Mouse (Mus musculus) left cerebral cortex, adult 2 months (tissue): ENCODE measurements around the gene Dnaaf3. TPM values are rescaled to one million over a fixed set of nuclear protein-coding genes. Genes with fewer than 3 reads are reported as not detected.
"Not testable (repeated sequence)": the region's sequence is repeated elsewhere in the genome, so short reads cannot be mapped to it uniquely, and the experiment has no call there.

Experiments used
- DNase-seq, 2 experiments: peaks; one replicate each; pipeline ENCODE4 v3.0.0; 2021 to 2022; ENCODE audit warnings: low spot score in 2 of 2, mixed read lengths in 1 of 2; ENCODE audit errors: extremely low spot score in 1 of 2
- H3K27ac ChIP-seq: fragments of 200-600 bp; 2 replicates; pipeline ENCODE4 v1.8.1; 2022
- H3K4me3 ChIP-seq: fragments of 200-600 bp; 2 replicates; pipeline ENCODE4 v1.8.1; 2022
- CTCF ChIP-seq: fragments of 200-600 bp; IDR thresholded peaks from 2 replicates; pipeline ENCODE4 v1.8.1; 2022; ENCODE audit warnings: antibody characterized with exemption, mild to moderate bottlenecking, moderate library complexity
- intact Hi-C: fragments of 180-260 bp; cut with DNase I; formaldehyde crosslinking; loops from one replicate; pipeline ENCODE4 v1.15.1; 2025
- total RNA-seq, 2 experiments: library from RNA; stranded (reverse); gene quantifications; 2 replicates each; pipeline ENCODE4 v1.2.3; 2021

Gene Dnaaf3
- total RNA-seq, 2 experiments from 2014 or later, result 0.20 to 0.49 TPM

DNA sequence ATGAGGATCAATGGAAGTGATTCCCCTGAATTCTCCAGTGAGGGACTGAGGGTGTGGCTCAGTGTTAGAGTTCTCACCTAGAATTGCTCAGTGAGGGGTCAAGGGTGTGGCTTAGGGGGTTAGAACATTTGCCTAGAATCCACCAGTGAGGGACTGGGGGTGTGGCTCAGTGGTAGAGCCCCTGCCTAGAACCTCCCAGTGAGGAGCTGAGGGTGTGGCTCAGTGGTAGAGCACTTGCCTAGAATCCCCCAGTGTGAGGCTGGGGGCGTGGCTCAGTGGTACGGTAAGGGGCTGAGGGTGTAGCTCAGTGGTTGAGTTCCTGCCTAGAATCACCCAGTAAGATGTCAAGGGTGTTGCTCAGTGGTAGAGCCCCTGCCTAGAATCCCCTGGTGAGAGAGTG is 6.8 kb upstream of the Dnaaf3 start:
- DNase-seq, result no peak
- no peak overlapping the region for H3K4me3 ChIP-seq
- intact Hi-C loops, result no loop called here
- TF ChIP-seq CTCF, result no peak
- H3K27ac ChIP-seq, result no peak overlapping the region

DNA sequence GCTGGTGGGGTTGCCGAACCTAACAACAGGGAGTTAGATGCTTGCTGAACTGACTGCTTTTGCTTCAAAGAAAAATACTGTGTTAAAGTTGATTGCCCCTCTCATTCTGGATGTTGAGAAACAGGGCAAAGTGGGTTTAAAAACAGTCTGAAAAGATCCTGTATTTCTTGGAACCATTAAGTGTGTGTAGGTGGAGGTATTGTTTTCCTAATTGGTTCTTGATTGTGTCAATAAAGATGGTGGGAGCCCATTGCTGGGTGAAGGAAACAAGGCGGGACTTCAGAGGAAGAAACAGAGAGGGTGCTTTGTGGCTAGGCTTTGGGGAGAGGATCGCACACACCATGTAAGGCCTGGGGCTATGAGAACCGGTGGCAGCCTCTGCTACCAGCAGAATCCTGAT is 4.9 kb upstream of the Dnaaf3 start:
- H3K4me3 ChIP-seq, result no peak overlapping the region
- H3K27ac ChIP-seq, result no peak overlapping the region
- TF ChIP-seq CTCF, result no peak
- intact Hi-C loops, result no loop called here
- no peak for DNase-seq

DNA sequence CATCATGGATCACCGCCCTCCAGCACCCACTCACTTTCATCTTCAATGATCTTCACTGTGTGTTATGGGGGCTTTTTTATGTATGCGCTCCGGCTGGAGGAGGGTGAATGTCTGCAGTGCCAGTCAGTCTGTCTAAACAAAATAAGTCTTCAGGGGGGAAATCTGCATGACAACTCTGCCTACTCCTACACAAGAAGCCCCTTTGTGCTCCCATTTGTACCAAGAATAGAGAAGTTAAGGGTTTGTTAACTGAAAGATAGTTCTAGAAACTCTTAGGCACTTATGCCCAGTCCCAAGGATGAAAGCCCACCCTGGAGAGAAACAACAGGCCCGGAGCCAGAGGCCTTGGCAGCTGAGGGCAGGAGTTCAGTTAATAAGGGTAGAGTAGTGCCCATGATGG is 4.1 kb upstream of the Dnaaf3 start:
- Histone ChIP-seq H3K27ac (no peak overlapping the region), H3K4me3 (no peak overlapping the region)
- no peak for DNase-seq
- no peak for TF ChIP-seq CTCF
- intact Hi-C loops, result no loop called here

DNA sequence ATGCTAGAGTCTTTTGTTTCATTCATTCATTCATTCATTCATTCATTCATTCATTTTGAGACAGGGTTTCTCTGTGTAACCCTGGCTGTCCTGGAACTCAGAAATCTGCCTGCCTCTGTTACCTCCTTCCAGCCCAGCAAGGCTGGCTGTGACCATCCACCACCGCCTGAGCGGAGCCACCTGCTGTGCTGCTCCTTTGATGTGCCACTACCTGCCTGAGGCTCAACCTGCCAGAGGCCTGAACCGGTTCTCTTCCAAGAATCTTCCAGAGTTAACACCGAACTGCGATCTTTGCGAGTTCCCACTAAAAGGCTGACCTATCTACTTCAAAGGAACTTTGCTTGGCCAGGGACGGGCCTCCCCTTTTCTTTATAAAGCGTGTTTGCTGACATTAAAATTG is 2.1 kb downstream of the Dnaaf3 start:
- H3K4me3 ChIP-seq, H3K27ac ChIP-seq, intact Hi-C loops, DNase-seq: not testable (repeated sequence)

DNA sequence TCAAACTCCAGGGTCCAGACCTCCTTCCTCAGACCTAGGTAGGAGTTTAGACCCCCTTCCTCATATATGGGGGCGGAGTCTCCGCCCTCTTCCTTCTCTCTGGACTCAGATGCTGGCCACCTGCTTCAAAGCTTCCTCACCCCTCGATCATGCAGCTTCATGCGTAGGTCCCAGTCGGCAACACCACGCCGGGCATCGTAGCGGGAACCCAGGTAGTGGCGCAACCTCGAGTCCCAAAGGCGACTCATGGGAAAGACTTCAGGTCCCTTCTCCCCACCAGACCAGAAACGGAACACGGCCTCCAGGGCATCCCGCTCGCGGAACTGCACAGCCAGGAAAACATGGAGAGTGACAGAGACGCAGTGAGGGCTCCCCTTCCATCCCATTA is 5.0 kb downstream of the Dnaaf3 start:
- intact Hi-C loops, result no loop called here
- TF ChIP-seq CTCF, result no peak
- DNase-seq, result no peak
- H3K4me3 ChIP-seq, result no peak overlapping the region
- no peak overlapping the region for H3K27ac ChIP-seq

DNA sequence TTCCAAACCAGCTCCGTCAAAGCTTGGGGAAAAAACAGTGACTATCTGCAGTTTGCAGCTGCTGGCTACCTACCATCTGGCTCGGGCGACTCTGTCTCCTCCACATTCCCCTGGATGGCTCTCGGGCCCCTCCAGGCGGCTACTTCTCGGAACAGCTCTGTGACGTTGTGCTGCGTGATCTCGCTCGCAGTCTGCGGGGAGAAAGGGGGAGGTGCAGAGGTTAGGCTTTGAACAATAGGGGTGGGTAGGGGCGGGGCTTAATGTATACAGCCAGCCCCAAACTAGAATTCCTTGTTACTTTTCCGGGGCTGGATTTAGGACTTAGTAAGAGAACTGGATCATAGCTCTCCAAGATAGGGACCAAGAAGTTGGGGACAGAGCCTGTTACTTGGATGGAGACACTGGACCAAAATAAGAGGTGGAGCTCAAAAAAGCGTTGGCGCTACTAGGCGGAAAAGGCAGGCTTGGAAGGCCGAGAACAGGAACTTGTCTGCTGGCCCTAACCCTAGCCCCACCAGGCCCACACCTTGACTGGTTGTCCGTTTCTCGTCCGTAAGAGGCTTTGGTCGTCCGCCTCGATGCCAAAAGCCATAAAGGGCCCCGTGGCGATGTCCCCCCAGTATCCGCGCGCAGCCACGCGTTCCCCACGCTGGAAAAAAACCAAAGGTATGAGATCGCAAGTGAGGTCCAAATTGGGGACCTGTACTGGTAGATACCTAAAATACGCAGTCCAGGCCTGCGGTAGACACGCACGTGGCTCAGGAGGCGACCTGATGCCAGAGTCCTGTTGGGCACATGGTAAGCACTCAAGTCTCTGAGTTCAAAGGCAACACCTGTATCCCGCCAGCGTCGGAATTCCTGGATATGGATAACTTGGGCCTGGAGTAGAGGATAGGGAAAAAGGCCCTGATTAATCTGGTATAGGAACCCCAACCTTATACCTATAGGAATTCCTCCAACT is 5.6 kb downstream of the Dnaaf3 start:
- DNase-seq, result peak; percentile 73 to 75
- intact Hi-C loops, result no loop called here
- Histone ChIP-seq H3K27ac (no peak overlapping the region), H3K4me3 (peak overlapping the region; percentile 21; the same call in 1 of the 2 replicates)
- peak; percentile 68 for TF ChIP-seq CTCF

DNA sequence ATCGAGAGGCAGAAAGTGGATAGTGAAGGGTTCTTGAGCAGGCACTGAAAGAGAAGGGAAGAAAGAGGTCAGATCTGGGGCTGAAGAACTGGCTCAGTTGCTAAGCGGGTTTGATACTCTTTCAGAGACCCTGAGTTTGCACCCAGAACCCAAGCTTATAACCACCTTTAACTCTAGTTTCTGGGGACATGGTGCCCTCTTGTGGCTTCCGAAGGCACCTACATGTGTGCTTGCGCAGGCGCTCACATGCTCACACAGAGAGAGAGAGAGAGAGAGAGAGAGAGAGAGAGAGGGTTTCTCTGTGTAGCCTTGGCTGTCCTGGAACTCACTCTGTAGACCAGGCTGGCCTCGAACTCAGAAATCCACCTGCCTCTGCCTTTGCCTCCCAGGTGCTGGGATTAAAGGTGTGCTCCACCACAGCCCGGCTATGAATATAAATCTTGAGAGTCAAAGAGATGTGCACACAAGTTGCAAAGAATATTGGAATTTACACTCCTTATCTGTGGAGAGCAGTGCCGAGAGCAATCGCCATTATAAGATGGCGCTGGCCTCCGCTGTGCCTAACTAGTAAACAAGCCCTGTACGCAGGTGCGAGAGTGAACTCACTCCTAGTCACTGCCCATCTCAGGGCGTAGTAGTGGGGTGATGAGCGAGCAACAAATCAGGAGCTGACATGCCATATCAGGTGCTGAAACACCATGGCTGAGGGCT is 7.9 kb downstream of the Dnaaf3 start, which contains the start of gene Tnni3:
Gene Tnni3 (minus strand): TSS at position 18 of the 711 bp plus-strand sequence.
- intact Hi-C loops, result loop anchor here (5.0 kb wide), 1 partner anchor 92 kb away; no protein-coding TSS in a partner anchor
- H3K4me3 ChIP-seq, H3K27ac ChIP-seq, DNase-seq: not testable (repeated sequence)
- peak; percentile 60 for TF ChIP-seq CTCF

DNA sequence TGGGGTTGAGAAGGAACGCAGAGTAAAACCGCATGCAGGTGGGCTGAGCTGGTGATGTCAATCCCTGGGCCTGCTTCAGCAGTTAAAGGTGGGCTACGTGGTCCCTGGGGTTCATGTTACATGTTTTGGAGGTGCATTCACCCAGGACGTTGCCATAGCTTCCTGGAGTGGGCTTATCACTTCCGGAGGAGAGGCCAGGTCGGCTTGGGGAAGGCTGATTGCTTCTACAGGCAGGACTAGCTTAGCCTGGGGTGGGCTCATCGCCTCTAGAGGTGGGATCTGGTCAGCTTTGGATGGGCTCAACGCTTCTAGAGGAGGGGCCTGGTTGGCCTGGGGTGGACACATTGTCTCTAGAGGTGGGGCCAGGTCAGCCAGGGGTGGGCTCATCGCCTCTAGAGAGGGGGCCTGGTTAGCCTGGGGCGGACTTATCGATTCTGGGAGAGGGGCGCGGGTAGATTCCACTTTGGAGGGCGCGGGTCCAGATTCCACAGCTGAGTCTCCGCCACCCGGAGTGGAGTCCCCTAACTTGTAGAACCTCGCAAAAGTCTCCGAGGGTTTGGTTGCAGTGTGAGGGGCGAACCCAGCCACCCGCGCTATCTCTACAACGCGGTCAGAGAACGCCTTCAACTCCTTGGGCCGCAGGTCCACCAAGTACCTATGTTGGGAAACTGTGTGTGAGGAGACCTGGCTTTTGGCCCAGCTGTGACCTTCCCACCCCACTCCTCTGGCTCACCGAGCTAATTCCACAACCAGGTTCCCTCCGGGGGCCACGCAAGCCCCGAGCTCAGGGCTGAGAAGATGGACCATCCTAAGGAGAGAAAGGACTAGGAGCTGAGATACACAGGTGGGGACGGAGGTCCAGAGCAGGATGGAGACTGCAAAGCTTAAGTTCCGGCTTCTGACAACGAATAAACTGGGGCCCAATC is 8.8 kb downstream of the Dnaaf3 start:
- TF ChIP-seq CTCF, result no peak
- DNase-seq, result no peak
- H3K4me3 ChIP-seq, result no peak overlapping the region
- no peak overlapping the region for H3K27ac ChIP-seq
- intact Hi-C loops, result loop anchor here (5.0 kb wide), 1 partner anchor 91 kb away; no protein-coding TSS in a partner anchor

DNA sequence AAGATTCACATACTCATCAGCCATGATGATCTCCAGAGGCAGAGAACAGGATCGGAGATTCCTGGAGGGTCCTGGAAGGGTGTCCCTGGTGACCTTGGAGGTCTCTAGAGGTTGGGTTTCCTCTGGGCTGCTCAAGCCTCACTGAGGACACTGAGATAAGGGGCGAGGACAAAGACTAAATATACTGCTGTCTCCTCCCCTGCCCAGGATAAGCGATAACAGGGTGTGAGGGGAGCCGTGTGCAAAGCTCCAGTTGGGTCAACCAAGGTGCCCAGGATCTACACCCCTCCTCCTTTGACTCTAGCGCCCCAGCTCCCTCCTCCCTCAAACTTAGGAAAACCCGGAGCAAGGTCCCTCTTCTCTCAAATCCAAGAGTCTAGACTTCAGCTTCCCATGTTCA is 10.0 kb downstream of the Dnaaf3 start:
- TF ChIP-seq CTCF, result no peak
- no peak overlapping the region for H3K4me3 ChIP-seq
- no peak overlapping the region for H3K27ac ChIP-seq
- intact Hi-C loops, result loop anchor here (5.0 kb wide), 1 partner anchor 90 kb away; no protein-coding TSS in a partner anchor
- no peak for DNase-seq

DNA sequence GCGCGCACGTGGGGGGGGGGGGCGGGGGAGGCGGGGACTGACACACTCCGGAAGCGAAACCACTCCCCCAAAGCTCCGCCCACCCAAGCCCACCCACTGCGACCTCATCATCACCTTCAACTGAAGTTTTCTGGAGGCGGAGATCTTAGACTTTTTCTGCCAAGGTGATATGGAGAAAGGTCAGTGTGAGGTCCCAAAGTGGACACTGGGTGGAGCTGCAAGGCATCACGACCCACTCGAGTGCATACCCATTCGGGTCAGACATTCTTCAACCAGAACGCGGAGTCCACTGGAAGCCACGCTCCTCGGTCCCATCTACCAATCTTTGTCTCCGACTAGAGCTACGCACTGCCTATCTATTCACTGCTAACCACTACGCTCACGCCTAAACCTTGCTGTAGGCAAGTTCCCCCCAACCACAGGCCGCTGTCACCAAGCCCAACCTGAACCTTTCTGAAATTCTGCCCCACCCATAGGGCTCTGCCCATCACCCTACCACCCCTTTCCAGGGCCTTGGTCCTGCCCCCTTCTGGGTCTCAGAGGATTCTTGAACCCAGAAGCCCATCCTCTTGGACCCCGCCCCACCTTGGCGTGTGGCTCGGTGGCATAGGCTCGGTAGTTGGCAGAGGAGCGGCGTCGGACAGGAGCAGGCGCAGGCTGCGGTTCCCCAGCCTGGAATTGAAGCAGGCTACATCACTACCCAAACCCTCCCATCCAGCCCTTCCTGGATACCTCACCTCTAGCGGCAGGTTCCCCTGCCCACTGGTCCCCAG is 10.8 kb downstream of the Dnaaf3 start:
- TF ChIP-seq CTCF, result no peak
- no peak for DNase-seq
- Histone ChIP-seq H3K4me3 (peak overlapping the region; percentile 9; the same call in 1 of the 2 replicates), H3K27ac (no peak overlapping the region)
- intact Hi-C loops, result loop anchor here (5.0 kb wide), 1 partner anchor 89 kb away; no protein-coding TSS in a partner anchor
